Mouse (Mus musculus): ENCODE data around the gene Rusc2. TPM values are rescaled to one million over a fixed set of nuclear protein-coding genes. Genes with fewer than 3 reads are reported as not detected.
A peak's percentile ranks its signal among the peaks of the same experiment; 100 is the strongest.

Gene Rusc2
- total and polyA plus RNA-seq, 3 experiments: 8.7 to 17.1 (median 14.5) TPM

- Histone ChIP-seq H3K27me3 (ENCODE audit: insufficient read depth, low read length) (no peaks in the 10 kb centered on the region), H3K9me3 (replicated peaks) (peaks cover 23% of the 10 kb centered on the region), H3K4me1 (ENCODE audit: insufficient read depth, low read depth, low read length) (peaks cover 75% of the 10 kb centered on the region), H3K36me3 (replicated peaks) (peaks cover 2% of the 10 kb centered on the region), H3K4me3 (ENCODE audit: low read depth, low read length) (peak overlapping the region; percentile 45; the same call in 1 of the 2 replicates)
- DNase-seq (ENCODE audit: low spot score): no peak
- TF ChIP-seq CTCF (IDR thresholded peaks at IDR 0.05; ENCODE audit: low read depth, low read length) (no peak), POLR2AphosphoS5 (IDR thresholded peaks at IDR 0.05; ENCODE audit: insufficient replicate concordance, low read depth, low read length) (no peak), TAL1 (conservative IDR thresholded peaks at IDR 0.05; ENCODE audit: low read depth, low read length) (no peak), GATA2 (IDR thresholded peaks at IDR 0.05; ENCODE audit: borderline replicate concordance, low read depth, low read length) (no peak), GATA1 (IDR thresholded peaks at IDR 0.05; ENCODE audit: borderline replicate concordance, low read length) (no peak)
- ATAC-seq (ENCODE audit: extremely low read depth, insufficient number of reproducible peaks, low FRiP score, poor library complexity, severe bottlenecking): no peak
Measured at GRCm38 (mm10) chr4:43415221-43416070, 33.7 kb downstream of the Rusc2 start.

GRCm38 (mm10) chr4:43416071-43416490 is 34.3 kb downstream of the Rusc2 start:
- Histone ChIP-seq H3K4me3 (ENCODE audit: low read depth, low read length) (peak overlapping the region; percentile 15; the same call in 1 of the 2 replicates), H3K36me3 (replicated peaks) (peaks cover 2% of the 10 kb centered on the region), H3K27me3 (ENCODE audit: insufficient read depth, low read length) (peaks cover under 1% of the 10 kb centered on the region; the same call in 1 of the 2 replicates), H3K4me1 (ENCODE audit: insufficient read depth, low read depth, low read length) (peaks cover 77% of the 10 kb centered on the region), H3K9me3 (replicated peaks) (peaks cover 23% of the 10 kb centered on the region)
- ATAC-seq (ENCODE audit: extremely low read depth, insufficient number of reproducible peaks, low FRiP score, poor library complexity, severe bottlenecking): no peak
- DNase-seq (ENCODE audit: low spot score): no peak
- TF ChIP-seq GATA2 (IDR thresholded peaks at IDR 0.05; ENCODE audit: borderline replicate concordance, low read depth, low read length): no peak
- TF ChIP-seq CTCF (IDR thresholded peaks at IDR 0.05; ENCODE audit: low read depth, low read length): no peak
- TF ChIP-seq TAL1 (conservative IDR thresholded peaks at IDR 0.05; ENCODE audit: low read depth, low read length): no peak
- TF ChIP-seq GATA1 (IDR thresholded peaks at IDR 0.05; ENCODE audit: borderline replicate concordance, low read length): no peak
- TF ChIP-seq POLR2AphosphoS5 (IDR thresholded peaks at IDR 0.05; ENCODE audit: insufficient replicate concordance, low read depth, low read length): no peak

- peaks cover 2% of the 10 kb centered on the region for H3K36me3 ChIP-seq (replicated peaks)
- DNase-seq (ENCODE audit: low spot score) (peak; percentile 76), ATAC-seq (ENCODE audit: extremely low read depth, insufficient number of reproducible peaks, low FRiP score, poor library complexity, severe bottlenecking) (peak; percentile 77)
- TF ChIP-seq TAL1 (conservative IDR thresholded peaks at IDR 0.05; ENCODE audit: low read depth, low read length): peak; percentile 78
- TF ChIP-seq CTCF (IDR thresholded peaks at IDR 0.05; ENCODE audit: low read depth, low read length): no peak
- H3K4me1 ChIP-seq (ENCODE audit: insufficient read depth, low read depth, low read length): peaks cover 70% of the 10 kb centered on the region
- H3K9me3 ChIP-seq (replicated peaks): peaks cover 29% of the 10 kb centered on the region
- H3K4me3 ChIP-seq (ENCODE audit: low read depth, low read length): peak overlapping the region; percentile 62
- peaks cover 10% of the 10 kb centered on the region; the same call in 1 of the 2 replicates for H3K27me3 ChIP-seq (ENCODE audit: insufficient read depth, low read length)
Measured at GRCm38 (mm10) chr4:43417269-43418062, 35.7 kb downstream of the Rusc2 start.

GRCm38 (mm10) chr4:43418450-43418849 is 36.7 kb downstream of the Rusc2 start:
- Histone ChIP-seq H3K27me3 (ENCODE audit: insufficient read depth, low read length) (peaks cover 13% of the 10 kb centered on the region; the same call in 1 of the 2 replicates), H3K4me3 (ENCODE audit: low read depth, low read length) (no peak overlapping the region; the same call in 1 of the 2 replicates), H3K4me1 (ENCODE audit: insufficient read depth, low read depth, low read length) (peaks cover 67% of the 10 kb centered on the region), H3K36me3 (replicated peaks) (peaks cover 2% of the 10 kb centered on the region), H3K9me3 (replicated peaks) (peaks cover 29% of the 10 kb centered on the region)
- no peak for TF ChIP-seq GATA1 (IDR thresholded peaks at IDR 0.05; ENCODE audit: borderline replicate concordance, low read length)
- no peak for TF ChIP-seq CTCF (IDR thresholded peaks at IDR 0.05; ENCODE audit: low read depth, low read length)
- TF ChIP-seq GATA2 (IDR thresholded peaks at IDR 0.05; ENCODE audit: borderline replicate concordance, low read depth, low read length): no peak
- TF ChIP-seq POLR2AphosphoS5 (IDR thresholded peaks at IDR 0.05; ENCODE audit: insufficient replicate concordance, low read depth, low read length): no peak
- no peak for TF ChIP-seq TAL1 (conservative IDR thresholded peaks at IDR 0.05; ENCODE audit: low read depth, low read length)
- ATAC-seq (ENCODE audit: extremely low read depth, insufficient number of reproducible peaks, low FRiP score, poor library complexity, severe bottlenecking): no peak
- DNase-seq (ENCODE audit: low spot score): no peak

- Histone ChIP-seq H3K4me1 (ENCODE audit: insufficient read depth, low read depth, low read length) (peaks cover 62% of the 10 kb centered on the region), H3K36me3 (replicated peaks) (peaks cover 2% of the 10 kb centered on the region), H3K9me3 (replicated peaks) (peaks cover 29% of the 10 kb centered on the region), H3K27me3 (ENCODE audit: insufficient read depth, low read length) (peaks cover 19% of the 10 kb centered on the region; the same call in 1 of the 2 replicates), H3K4me3 (ENCODE audit: low read depth, low read length) (no peak overlapping the region; the same call in 1 of the 2 replicates)
- ATAC-seq (ENCODE audit: extremely low read depth, insufficient number of reproducible peaks, low FRiP score, poor library complexity, severe bottlenecking) (no peak), DNase-seq (ENCODE audit: low spot score) (no peak)
- no peak for TF ChIP-seq GATA1 (IDR thresholded peaks at IDR 0.05; ENCODE audit: borderline replicate concordance, low read length)
- TF ChIP-seq TAL1 (conservative IDR thresholded peaks at IDR 0.05; ENCODE audit: low read depth, low read length): no peak
Measured at GRCm38 (mm10) chr4:43418973-43419656, 37.3 kb downstream of the Rusc2 start.

Measured in G1E (cell line).